Mouse (Mus musculus) stomach, embryonic 15.5 days (tissue): ENCODE measurements around the gene L1cam. TPM values are rescaled to one million over a fixed set of nuclear protein-coding genes. Genes with fewer than 3 reads are reported as not detected.
A peak's percentile ranks its signal among the peaks of the same experiment; 100 is the strongest.

Experiments used
- ATAC-seq: fragments of 200-750 bp; cut with Nextera tagmentation; 2 replicates; pipeline ENCODE4 v1.8.0; 2017; ENCODE audit warnings: low read depth, moderate number of reproducible peaks, moderate TSS enrichment; ENCODE audit not compliant: insufficient read depth, low FRiP score
- H3K27ac ChIP-seq: fragments of 300-500 bp; sonication (generic); 2 replicates; pipeline ENCODE4 v1.5.1; 2015; ENCODE audit warnings: mild to moderate bottlenecking, inconsistent platforms
- H3K27me3 ChIP-seq: fragments of 300-500 bp; sonication (generic); replicated peaks from 2 replicates; pipeline ENCODE4 v1.6.1; 2015; ENCODE audit warnings: inconsistent platforms
- H3K36me3 ChIP-seq: fragments of 300-500 bp; sonication (generic); 2 replicates; pipeline ENCODE4 v1.6.1; 2015; ENCODE audit warnings: inconsistent platforms
- H3K4me1 ChIP-seq: fragments of 300-500 bp; sonication (generic); 2 replicates; pipeline ENCODE4 v1.6.1; 2015; ENCODE audit warnings: inconsistent platforms
- H3K4me2 ChIP-seq: fragments of 300-500 bp; sonication (generic); 2 replicates; pipeline ENCODE4 v1.6.1; 2015; ENCODE audit warnings: mild to moderate bottlenecking, inconsistent platforms
- H3K4me3 ChIP-seq: fragments of 300-500 bp; sonication (generic); replicated peaks from 2 replicates; pipeline ENCODE4 v1.5.1; 2015; ENCODE audit warnings: inconsistent platforms
- H3K9ac ChIP-seq: fragments of 300-500 bp; sonication (generic); 2 replicates; pipeline ENCODE4 v1.6.1; 2015; ENCODE audit warnings: inconsistent platforms
- H3K9me3 ChIP-seq: fragments of 300-500 bp; sonication (generic); 2 replicates; pipeline ENCODE4 v1.6.1; 2016; ENCODE audit warnings: inconsistent platforms
- WGBS: fragments of 180-500 bp; shearing (Covaris S2); methylation state at CpG from one replicate; pipeline ENCODE4 v1.1.7; 2015; 5-methylcytosine and 5-hydroxymethylcytosine counted together
- polyA plus RNA-seq: library from polyadenylated mRNA; unstranded; fragments of >200 nt; fragmentation: Nextera tagmentation; extraction: Ambion mirVana; gene quantifications from 2 replicates; pipeline ENCODE4 v1.2.1, GENCODE M21; 2015

L1cam gene
- polyA plus RNA-seq, 1 experiment from 2014 or later, result 8.2 TPM

DNA sequence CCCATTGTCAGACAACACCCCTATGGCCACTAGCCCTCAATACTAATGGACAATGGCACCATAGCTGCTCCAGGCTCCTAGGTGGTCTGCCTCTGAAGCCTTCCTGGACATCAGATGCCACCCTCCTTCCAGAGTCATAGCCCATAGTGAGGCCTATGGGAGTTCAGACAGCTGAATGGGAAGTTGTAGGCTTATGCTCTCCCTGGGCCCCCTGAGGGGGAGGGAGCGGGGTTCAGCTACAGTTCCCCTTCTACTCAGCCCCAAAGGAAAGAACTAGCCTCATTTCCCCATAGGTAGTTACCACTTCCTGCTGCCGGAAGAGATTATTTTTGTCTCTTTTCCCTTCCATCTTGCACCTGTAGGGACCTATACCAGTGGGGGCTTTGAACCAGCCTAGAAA, 15.7 kb upstream of the L1cam start:
- Histone ChIP-seq H3K9me3 (no peaks in the 10 kb centered on the region), H3K36me3 (no peaks in the 10 kb centered on the region), H3K27ac (no peak overlapping the region), H3K4me1 (no peaks in the 10 kb centered on the region), H3K4me3 (no peak overlapping the region), H3K4me2 (no peak overlapping the region), H3K9ac (no peak overlapping the region), H3K27me3 (no peaks in the 10 kb centered on the region)
- ATAC-seq, result no peak
- 79% methylated on average over 2 of the region's 2 CpGs for WGBS

DNA sequence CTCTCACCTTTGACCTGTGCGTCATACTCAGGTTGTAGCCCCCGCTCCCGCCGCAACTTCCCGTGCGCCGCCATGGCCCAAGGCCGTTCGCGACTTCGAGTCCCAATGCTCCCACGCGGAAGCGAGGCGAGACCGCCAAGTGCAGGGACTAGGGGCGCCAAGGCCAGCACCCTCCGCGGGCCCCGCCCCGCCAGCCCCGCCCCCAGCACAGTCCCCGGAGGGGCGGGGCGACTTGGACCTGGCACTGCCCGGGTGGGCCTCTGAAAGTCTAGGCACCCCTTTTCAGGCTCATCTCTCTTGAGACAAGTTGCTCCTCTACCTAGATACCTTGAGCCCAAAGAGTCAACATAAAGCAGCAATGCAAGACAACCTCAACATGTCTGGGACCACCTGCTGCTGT, 15.3 kb upstream of the L1cam start:
- H3K9ac ChIP-seq, result no peak overlapping the region
- no peak overlapping the region for H3K27ac ChIP-seq
- H3K4me2 ChIP-seq, result peak overlapping the region; percentile 50
- peak overlapping the region; percentile 19 for H3K4me3 ChIP-seq
- no peaks in the 10 kb centered on the region for H3K36me3 ChIP-seq
- 21% methylated on average over 25 of the region's 26 CpGs for WGBS
- no peaks in the 10 kb centered on the region for H3K4me1 ChIP-seq
- peak; percentile 11; the same call in 1 of the 2 replicates for ATAC-seq
- no peaks in the 10 kb centered on the region for H3K27me3 ChIP-seq
- no peaks in the 10 kb centered on the region for H3K9me3 ChIP-seq

GRCm38 (mm10) chrX:73910451-73910850, 14.5 kb upstream of the L1cam start:
- H3K27ac ChIP-seq, result no peak overlapping the region
- H3K4me3 ChIP-seq, result no peak overlapping the region
- no peak overlapping the region for H3K9ac ChIP-seq
- no peaks in the 10 kb centered on the region for H3K9me3 ChIP-seq
- no peaks in the 10 kb centered on the region for H3K27me3 ChIP-seq
- no peaks in the 10 kb centered on the region for H3K36me3 ChIP-seq
- H3K4me1 ChIP-seq, result no peaks in the 10 kb centered on the region
- no peak for ATAC-seq
- H3K4me2 ChIP-seq, result no peak overlapping the region

DNA sequence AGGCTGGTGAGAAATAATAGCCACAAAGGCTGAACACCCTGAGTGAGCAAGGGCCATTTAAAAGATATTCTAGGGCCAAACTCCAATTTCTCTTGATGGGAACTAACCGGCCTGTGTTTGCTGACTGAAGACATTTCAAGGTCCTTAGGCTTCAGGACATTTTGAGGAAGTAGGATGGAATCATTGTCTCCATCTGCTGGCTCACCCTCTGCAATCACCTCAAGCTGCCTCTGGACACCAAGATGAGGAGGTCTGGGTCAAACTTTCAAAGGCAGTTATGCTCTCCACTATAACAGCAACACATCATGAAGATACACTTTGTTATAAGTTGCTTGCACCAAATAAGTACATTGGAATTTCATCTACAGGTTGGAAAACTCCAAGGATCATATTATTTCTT, 14.1 kb upstream of the L1cam start:
- no peak for ATAC-seq
- Histone ChIP-seq H3K4me1 (no peaks in the 10 kb centered on the region), H3K9ac (no peak overlapping the region), H3K4me3 (no peak overlapping the region), H3K4me2 (no peak overlapping the region), H3K36me3 (no peaks in the 10 kb centered on the region), H3K27me3 (no peaks in the 10 kb centered on the region), H3K9me3 (no peaks in the 10 kb centered on the region), H3K27ac (no peak overlapping the region)
- WGBS, result 74% methylated on average over 1 of the region's 1 CpGs

DNA sequence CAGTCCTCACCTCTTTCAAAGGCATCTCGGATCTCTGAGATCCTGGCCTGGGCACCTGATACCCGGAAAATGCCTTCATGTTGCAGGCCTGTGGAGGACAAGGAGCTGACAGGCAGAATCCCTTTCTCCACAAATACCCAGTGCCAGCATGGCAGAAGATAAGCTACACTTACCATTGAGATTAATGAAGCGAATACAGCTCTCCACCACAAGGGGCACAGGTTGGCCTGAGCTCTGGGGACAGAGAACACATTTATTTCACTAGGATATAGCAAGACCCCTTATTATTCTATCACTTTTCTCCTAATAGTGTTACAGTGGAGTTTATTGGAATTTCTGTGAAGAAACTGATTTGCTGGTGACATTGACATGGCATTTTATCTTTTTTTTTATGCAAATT, 2.1 kb upstream of the L1cam start:
- no peak overlapping the region for H3K4me3 ChIP-seq
- ATAC-seq, result no peak

DNA sequence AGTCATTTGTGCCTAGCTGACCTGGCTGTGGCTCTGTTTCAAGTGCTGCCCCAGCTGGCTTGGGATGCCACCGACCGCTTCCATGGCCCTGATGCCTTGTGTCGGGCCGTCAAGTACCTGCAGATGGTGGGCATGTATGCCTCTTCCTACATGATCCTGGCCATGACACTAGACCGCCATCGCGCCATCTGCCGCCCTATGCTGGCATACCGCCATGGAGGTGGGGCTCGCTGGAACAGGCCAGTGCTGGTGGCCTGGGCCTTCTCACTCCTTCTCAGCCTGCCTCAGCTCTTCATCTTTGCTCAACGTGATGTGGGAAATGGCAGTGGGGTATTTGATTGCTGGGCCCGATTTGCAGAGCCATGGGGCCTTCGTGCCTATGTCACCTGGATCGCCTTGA, 3.1 kb downstream of the L1cam start:
- no peak overlapping the region for H3K4me2 ChIP-seq
- no peak overlapping the region for H3K9ac ChIP-seq
- H3K9me3 ChIP-seq, result no peaks in the 10 kb centered on the region
- H3K27me3 ChIP-seq, result no peaks in the 10 kb centered on the region
- WGBS, result 92% methylated on average over 14 of the region's 14 CpGs
- no peak for ATAC-seq
- no peaks in the 10 kb centered on the region for H3K4me1 ChIP-seq
- no peaks in the 10 kb centered on the region for H3K36me3 ChIP-seq
- no peak overlapping the region for H3K4me3 ChIP-seq
- no peak overlapping the region for H3K27ac ChIP-seq

More for the DNA sequence above, 2.1 kb upstream of the L1cam start:
- Histone ChIP-seq H3K27ac (no peak overlapping the region), H3K9ac (no peak overlapping the region), H3K9me3 (no peaks in the 10 kb centered on the region), H3K4me2 (no peak overlapping the region), H3K27me3 (no peaks in the 10 kb centered on the region; the same call in 1 of the 2 replicates), H3K4me1 (no peaks in the 10 kb centered on the region), H3K36me3 (no peaks in the 10 kb centered on the region)
- WGBS, result 72% methylated on average over 3 of the region's 3 CpGs

DNA sequence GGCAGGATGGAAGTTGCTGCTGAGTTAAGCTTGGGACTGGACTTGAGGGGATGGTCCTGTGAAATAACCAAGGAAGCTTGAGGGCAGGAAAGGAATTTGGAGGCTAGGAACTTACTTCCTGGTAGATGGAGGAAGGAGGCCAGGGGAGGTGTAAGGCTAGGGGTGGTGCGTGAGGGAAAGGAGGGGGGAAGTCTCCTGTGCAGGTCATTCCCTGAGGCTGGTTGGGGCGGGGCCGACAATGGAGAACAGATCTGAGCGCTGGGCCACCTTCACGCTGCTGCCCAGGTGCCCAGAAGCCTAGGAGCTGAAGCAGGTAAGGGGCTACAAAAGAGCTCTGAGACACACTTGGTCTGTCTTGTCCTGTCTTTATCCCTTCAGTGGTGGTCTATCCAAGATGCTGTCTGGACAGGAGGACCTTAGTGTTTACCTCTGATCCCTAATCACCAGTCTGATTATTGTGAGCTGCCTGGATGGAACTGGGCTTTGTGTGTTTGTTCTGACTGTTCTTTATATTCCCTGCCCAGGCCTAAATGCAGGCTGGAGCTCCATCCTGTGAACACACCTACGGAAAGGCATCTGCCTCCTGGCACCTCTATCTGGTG, 4.3 kb downstream of the L1cam start, which contains the start of gene Avpr2:
Gene Avpr2, plus strand, starts transcription at position 552 of the 602 bp plus-strand sequence.
- no peaks in the 10 kb centered on the region for H3K9me3 ChIP-seq
- no peak for ATAC-seq
- H3K4me2 ChIP-seq, result no peak within 1 kb of the TSS
- H3K4me3 ChIP-seq, result no peak within 1 kb of the TSS
- WGBS, result 52% methylated on average over 6 of the region's 6 CpGs
- no peaks in the 10 kb centered on the region for H3K4me1 ChIP-seq
- no peak within 1 kb of the TSS for H3K27ac ChIP-seq
- no peaks in the 10 kb centered on the region for H3K27me3 ChIP-seq
- H3K36me3 ChIP-seq, result no peaks in the 10 kb centered on the region
- H3K9ac ChIP-seq, result no peak within 1 kb of the TSS

DNA sequence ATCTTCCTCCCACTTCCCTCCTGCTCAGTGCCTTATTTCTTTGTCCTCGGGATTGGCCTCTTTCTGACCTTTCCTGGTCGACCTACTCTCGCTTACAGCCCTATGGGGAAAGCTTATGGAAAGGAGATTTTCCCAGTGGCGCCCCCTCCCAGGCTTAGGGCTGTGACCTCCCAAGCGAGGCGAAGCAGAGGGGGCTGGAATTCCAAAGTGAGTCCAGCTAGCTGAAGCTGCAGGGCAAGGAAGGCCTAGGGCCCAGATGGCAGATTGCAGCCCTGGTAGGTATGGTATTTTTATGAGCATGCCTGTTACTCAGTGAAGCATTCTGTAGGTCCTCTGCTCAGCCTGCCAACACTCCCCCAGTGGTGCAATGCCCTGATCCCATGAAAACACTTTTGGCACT, 14.4 kb downstream of the L1cam start:
- H3K36me3 ChIP-seq, result no peaks in the 10 kb centered on the region
- no peak for ATAC-seq
- H3K27me3 ChIP-seq, result 0 out of 2 replicates have a peak, but pooled peaks cover 4% of the 10 kb centered on the region
- no peak overlapping the region for H3K9ac ChIP-seq
- H3K4me2 ChIP-seq, result peak overlapping the region; percentile 73
- H3K27ac ChIP-seq, result no peak overlapping the region
- 28% methylated on average over 6 of the region's 6 CpGs for WGBS
- no peak overlapping the region for H3K4me3 ChIP-seq
- no peaks in the 10 kb centered on the region for H3K9me3 ChIP-seq
- H3K4me1 ChIP-seq, result no peaks in the 10 kb centered on the region

DNA sequence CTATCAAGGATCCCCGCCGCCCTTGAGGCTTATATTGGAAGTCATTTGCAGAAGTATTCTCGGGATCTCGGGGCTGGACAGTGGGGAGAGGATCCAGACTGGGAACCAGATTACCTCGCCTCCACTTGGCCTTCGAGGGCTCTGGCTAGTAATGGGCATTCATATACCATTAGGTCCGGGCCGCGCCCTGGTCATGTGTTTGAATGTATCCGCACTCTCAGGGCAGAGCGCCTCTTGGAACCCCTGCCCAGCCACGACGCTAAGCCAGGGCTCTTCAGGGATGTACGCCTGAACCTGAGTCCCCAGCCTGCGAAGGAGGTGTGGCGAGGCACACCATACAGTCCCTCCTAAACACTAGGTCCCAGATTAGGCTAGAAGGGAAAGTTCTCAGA, 14.9 kb downstream of the L1cam start:
- Histone ChIP-seq H3K4me3 (peak overlapping the region; percentile 41), H3K36me3 (no peaks in the 10 kb centered on the region), H3K4me1 (no peaks in the 10 kb centered on the region), H3K27me3 (0 out of 2 replicates have a peak, but pooled peaks cover 4% of the 10 kb centered on the region), H3K9me3 (no peaks in the 10 kb centered on the region), H3K27ac (no peak overlapping the region), H3K9ac (no peak overlapping the region), H3K4me2 (peak overlapping the region; percentile 73)
- 29% methylated on average over 16 of the region's 16 CpGs for WGBS
- ATAC-seq, result no peak

GRCm38 (mm10) chrX:73880194-73881035, 15.5 kb downstream of the L1cam start:
- peak; percentile 71 for ATAC-seq
- H3K4me3 ChIP-seq, result peak overlapping the region; percentile 41
- H3K27me3 ChIP-seq, result 0 out of 2 replicates have a peak, but pooled peaks cover 4% of the 10 kb centered on the region
- WGBS, result 20% methylated on average over 24 of the region's 48 CpGs
- H3K27ac ChIP-seq, result no peak overlapping the region
- H3K4me2 ChIP-seq, result peak overlapping the region; percentile 73
- H3K9me3 ChIP-seq, result no peaks in the 10 kb centered on the region
- H3K36me3 ChIP-seq, result no peaks in the 10 kb centered on the region
- H3K9ac ChIP-seq, result no peak overlapping the region
- H3K4me1 ChIP-seq, result no peaks in the 10 kb centered on the region

DNA sequence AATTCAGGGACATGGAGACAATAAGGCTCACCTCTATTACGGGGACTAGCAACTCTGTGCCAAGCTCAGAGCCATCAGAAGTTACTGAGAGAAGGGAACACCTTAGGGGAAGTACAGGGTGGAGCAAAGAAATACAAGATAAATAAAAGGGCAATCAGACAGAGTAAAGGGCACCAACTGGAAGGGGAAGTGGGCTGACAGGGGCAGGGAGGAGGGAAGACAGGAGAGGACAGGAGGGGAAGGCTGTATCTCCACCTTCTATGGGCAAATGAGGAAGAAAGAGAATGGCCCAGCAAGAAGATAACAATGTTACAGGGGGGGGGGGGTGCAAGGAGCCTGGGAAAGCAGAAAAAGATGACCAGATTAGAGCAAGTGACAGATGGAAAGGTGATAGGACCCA, 18.9 kb downstream of the L1cam start:
- H3K27me3 ChIP-seq, result 0 out of 2 replicates have a peak, but pooled peaks cover 4% of the 10 kb centered on the region
- no peaks in the 10 kb centered on the region for H3K4me1 ChIP-seq
- 70% methylated on average over 1 of the region's 1 CpGs for WGBS
- no peaks in the 10 kb centered on the region for H3K36me3 ChIP-seq
- no peak overlapping the region for H3K4me2 ChIP-seq
- H3K27ac ChIP-seq, result no peak overlapping the region
- no peak for ATAC-seq
- H3K4me3 ChIP-seq, result no peak overlapping the region
- H3K9me3 ChIP-seq, result no peaks in the 10 kb centered on the region
- H3K9ac ChIP-seq, result no peak overlapping the region

DNA sequence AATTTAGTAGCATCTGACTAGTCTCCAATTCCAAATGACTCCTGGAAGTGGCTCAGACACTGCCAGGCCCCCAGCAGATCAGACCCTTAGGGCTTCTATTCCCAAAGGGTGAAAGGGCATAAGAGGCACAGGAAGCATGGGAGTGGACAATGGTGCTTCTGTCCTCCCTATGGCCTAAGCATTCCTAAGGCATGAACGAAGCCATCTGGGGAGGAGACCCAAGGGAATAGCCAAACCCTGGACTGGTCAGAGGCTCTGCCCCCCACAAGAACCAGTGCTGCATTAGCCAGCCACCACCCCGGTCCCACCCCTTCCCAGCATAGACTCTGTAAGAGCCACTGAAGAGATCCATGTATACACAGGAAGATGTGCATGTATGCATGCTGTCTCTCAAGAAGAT, 20.0 kb downstream of the L1cam start:
- Histone ChIP-seq H3K27me3 (0 out of 2 replicates have a peak, but pooled peaks cover 4% of the 10 kb centered on the region), H3K4me3 (no peak overlapping the region), H3K4me1 (no peaks in the 10 kb centered on the region), H3K9me3 (no peaks in the 10 kb centered on the region), H3K4me2 (no peak overlapping the region), H3K9ac (no peak overlapping the region), H3K27ac (no peak overlapping the region), H3K36me3 (no peaks in the 10 kb centered on the region)
- no peak for ATAC-seq
- 63% methylated on average over 2 of the region's 2 CpGs for WGBS
